Mouse (Mus musculus) embryonic facial prominence, embryonic 14.5 days (tissue): ENCODE measurements around the gene Fam166a. TPM values are rescaled to one million over a fixed set of nuclear protein-coding genes. Genes with fewer than 3 reads are reported as not detected.

Experiments used
- ATAC-seq: fragments of 200-750 bp; cut with Nextera tagmentation; 2 replicates; pipeline ENCODE4 v1.8.0; 2017; ENCODE audit warnings: low read depth, moderate number of reproducible peaks, moderate TSS enrichment
- DNase-seq: peaks from one replicate; pipeline ENCODE4 v3.0.0-alpha.2; 2015; ENCODE audit warnings: low spot score
- H3K27ac ChIP-seq: fragments of 300-500 bp; sonication (generic); replicated peaks from 2 replicates; pipeline ENCODE4 v1.5.1; 2014; ENCODE audit warnings: low read depth, mild to moderate bottlenecking, low read length, moderate library complexity
- H3K27me3 ChIP-seq: fragments of 300-500 bp; sonication (generic); replicated peaks from 2 replicates; pipeline ENCODE4 v1.6.1; 2014; ENCODE audit warnings: low read length; ENCODE audit not compliant: control insufficient read depth, insufficient read depth
- H3K36me3 ChIP-seq: fragments of 300-500 bp; sonication (generic); 2 replicates; pipeline ENCODE4 v1.6.1; 2014; ENCODE audit warnings: low read length, mixed read lengths; ENCODE audit not compliant: control insufficient read depth, insufficient read depth
- H3K4me1 ChIP-seq: fragments of 300-500 bp; sonication (generic); 2 replicates; pipeline ENCODE4 v1.6.1; 2014; ENCODE audit warnings: antibody characterized with exemption, low read length; ENCODE audit not compliant: control insufficient read depth, insufficient read depth
- H3K4me2 ChIP-seq: fragments of 300-500 bp; sonication (generic); 2 replicates; pipeline ENCODE4 v1.6.1; 2014; ENCODE audit warnings: low read depth, mild to moderate bottlenecking, low read length, moderate library complexity, mixed read lengths
- H3K4me3 ChIP-seq: fragments of 300-500 bp; sonication (generic); 2 replicates; pipeline ENCODE4 v1.5.1; 2014; ENCODE audit warnings: low read depth, mild to moderate bottlenecking, low read length
- H3K9ac ChIP-seq: fragments of 300-500 bp; sonication (generic); 2 replicates; pipeline ENCODE4 v1.6.1; 2014; ENCODE audit warnings: low read depth, mild to moderate bottlenecking, low read length, moderate library complexity, mixed read lengths
- H3K9me3 ChIP-seq: fragments of 300-500 bp; sonication (generic); 2 replicates; pipeline ENCODE4 v1.6.1; 2016; ENCODE audit warnings: low read length; ENCODE audit not compliant: control insufficient read depth
- WGBS: fragments of 180-500 bp; shearing (Covaris S2); extraction: QIAGEN DNeasy Blood & Tissue Kit; methylation state at CpG from one replicate; pipeline ENCODE4 v1.1.7; 2014; 5-methylcytosine and 5-hydroxymethylcytosine counted together
- polyA plus RNA-seq: library from polyadenylated mRNA; unstranded; fragments of >200 nt; fragmentation: Nextera tagmentation; extraction: Ambion mirVana; gene quantifications from 2 replicates; pipeline ENCODE4 v1.2.1, GENCODE M21; 2014

Fam166a gene
- polyA plus RNA-seq, 1 experiment from 2014 or later: not detected

- Histone ChIP-seq H3K36me3 (no peaks in the 10 kb centered on the region), H3K27me3 (peaks cover 67% of the 10 kb centered on the region), H3K9ac (peak overlapping the region; percentile 56), H3K4me2 (peak overlapping the region; percentile 85), H3K9me3 (no peaks in the 10 kb centered on the region), H3K27ac (peak overlapping the region; percentile 75), H3K4me3 (peak overlapping the region; percentile 57), H3K4me1 (peaks cover 22% of the 10 kb centered on the region)
- under 1% methylated on average over 17 of the region's 17 CpGs for WGBS
- ATAC-seq (no peak), DNase-seq (no peak)
These were observed 36.6 kb upstream of the Fam166a start for GRCm38 (mm10) chr2:25181891-25182397.

DNA sequence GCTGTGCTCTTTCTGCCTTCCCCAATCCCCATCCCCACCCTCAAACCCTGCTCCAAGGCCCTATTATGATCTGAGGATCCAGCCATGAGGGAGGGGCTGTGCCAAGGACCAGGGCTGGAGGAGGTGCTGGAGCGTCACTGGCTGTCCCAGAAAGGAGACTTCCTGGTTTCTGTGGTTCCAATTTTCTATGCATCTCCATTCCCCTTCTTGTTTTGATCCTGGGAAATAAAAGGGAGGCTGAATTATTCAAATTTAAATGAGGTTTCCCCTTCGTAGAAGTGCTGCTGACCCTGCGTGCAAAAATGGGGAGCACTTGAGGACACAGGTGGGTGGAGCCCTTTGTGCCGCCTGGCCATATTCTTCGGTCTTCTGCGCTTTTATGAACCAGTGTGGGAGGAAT lies 35.9 kb upstream of the Fam166a start:
- ATAC-seq: no peak
- 0 out of 2 replicates have a peak overlapping the region, but pooled peaks have one; percentile 35 for H3K9ac ChIP-seq
- peak overlapping the region; percentile 85 for H3K4me2 ChIP-seq
- H3K27me3 ChIP-seq: peaks cover 66% of the 10 kb centered on the region
- H3K4me1 ChIP-seq: peaks cover 15% of the 10 kb centered on the region; the same call in 1 of the 2 replicates
- no peaks in the 10 kb centered on the region for H3K36me3 ChIP-seq
- WGBS: 28% methylated on average over 6 of the region's 6 CpGs
- H3K4me3 ChIP-seq: peak overlapping the region; percentile 57
- no peak for DNase-seq
- H3K9me3 ChIP-seq: no peaks in the 10 kb centered on the region
- H3K27ac ChIP-seq: no peak overlapping the region

DNA sequence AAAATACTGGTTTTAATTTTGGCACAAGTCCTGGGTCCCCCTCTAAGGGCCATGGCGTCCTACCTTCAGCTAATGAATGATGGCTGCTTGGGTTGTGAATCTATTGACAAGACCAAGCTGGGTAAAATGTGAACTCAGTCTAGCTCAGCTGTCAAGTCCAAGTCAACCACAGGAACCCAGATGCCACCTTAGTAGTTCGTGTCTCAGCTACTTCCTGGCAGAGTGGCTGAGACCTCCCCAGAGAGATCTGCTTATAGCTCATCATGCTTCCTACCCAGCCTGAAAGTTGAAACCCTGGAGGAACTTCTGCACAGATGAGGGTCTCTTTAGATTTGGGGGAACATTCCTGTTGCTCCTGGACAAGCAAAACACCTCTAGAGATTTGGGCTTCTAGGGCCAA lies 35.2 kb upstream of the Fam166a start:
- Histone ChIP-seq H3K4me1 (0 out of 2 replicates have a peak, but pooled peaks cover 8% of the 10 kb centered on the region), H3K27me3 (peaks cover 60% of the 10 kb centered on the region), H3K27ac (no peak overlapping the region), H3K9me3 (no peaks in the 10 kb centered on the region), H3K9ac (no peak overlapping the region), H3K4me2 (peak overlapping the region; percentile 85; the same call in 1 of the 2 replicates), H3K36me3 (no peaks in the 10 kb centered on the region), H3K4me3 (peak overlapping the region; percentile 57; the same call in 1 of the 2 replicates)
- DNase-seq: no peak
- no peak for ATAC-seq
- 56% methylated on average over 2 of the region's 2 CpGs for WGBS

GRCm38 (mm10) chr2:25184496-25184895 lies 34.0 kb upstream of the Fam166a start:
- no peaks in the 10 kb centered on the region for H3K36me3 ChIP-seq
- no peak overlapping the region for H3K4me2 ChIP-seq
- ATAC-seq: no peak
- WGBS: 96% methylated on average over 7 of the region's 7 CpGs
- DNase-seq: no peak
- no peak overlapping the region for H3K9ac ChIP-seq
- H3K9me3 ChIP-seq: no peaks in the 10 kb centered on the region
- H3K4me3 ChIP-seq: no peak overlapping the region
- no peak overlapping the region for H3K27ac ChIP-seq
- H3K4me1 ChIP-seq: 0 out of 2 replicates have a peak, but pooled peaks cover 7% of the 10 kb centered on the region
- H3K27me3 ChIP-seq: peaks cover 54% of the 10 kb centered on the region

DNA sequence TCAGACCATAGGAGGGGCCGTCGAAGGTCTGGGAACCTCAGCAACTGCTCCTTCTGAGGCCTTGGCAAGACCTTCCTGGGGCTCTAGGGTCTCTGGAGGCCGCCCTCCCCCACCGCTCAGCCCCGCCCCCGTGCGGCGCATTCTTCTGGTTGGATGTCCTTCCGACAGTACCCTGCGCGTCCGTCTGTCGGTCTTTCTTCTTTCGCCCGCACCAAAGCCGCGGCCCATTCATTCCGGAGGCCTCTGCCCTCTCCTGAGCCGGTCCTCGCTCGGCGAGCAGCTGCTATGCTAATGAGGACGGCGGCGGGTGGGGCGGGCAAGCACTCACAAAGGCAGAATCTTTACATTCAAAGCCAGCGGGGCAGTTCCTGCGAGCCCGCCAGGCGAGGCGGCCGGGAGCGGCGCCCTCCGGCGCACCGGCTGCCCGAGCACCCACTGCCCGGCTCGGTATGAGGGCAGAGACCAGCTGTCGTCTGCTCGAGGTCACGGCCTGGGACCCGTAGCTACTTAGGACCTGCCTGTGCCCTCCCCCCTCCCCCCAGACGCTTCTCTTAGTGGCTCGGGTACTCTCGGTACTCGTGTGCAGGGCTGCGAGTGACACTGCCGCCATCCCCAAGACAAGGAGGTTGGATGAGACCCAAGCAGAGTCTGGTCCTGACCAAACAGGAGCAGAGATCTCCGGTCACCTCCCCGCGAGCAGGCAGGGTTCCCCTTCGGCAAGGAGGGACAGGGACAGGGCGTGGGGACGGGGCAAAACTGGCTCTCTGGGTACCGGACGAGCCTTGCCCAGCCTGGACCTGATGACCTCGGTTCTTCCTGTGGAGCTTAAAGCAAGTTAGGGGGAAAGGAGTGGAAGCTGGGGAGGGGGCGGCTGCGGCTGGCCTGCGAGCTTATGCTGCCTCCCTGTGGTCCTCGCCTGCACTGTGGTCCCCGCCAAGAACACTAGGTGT lies 32.6 kb upstream of the Fam166a start:
- Histone ChIP-seq H3K36me3 (no peaks in the 10 kb centered on the region), H3K27ac (peak overlapping the region; percentile 40), H3K27me3 (peaks cover 40% of the 10 kb centered on the region), H3K9ac (peak overlapping the region; percentile 71), H3K9me3 (no peaks in the 10 kb centered on the region), H3K4me1 (0 out of 2 replicates have a peak, but pooled peaks cover 7% of the 10 kb centered on the region), H3K4me3 (peak overlapping the region; percentile 52), H3K4me2 (peak overlapping the region; percentile 94)
- ATAC-seq: peak; percentile 75
- WGBS: 0% methylated on average over 39 of the region's 64 CpGs
- DNase-seq: peak; percentile 84

- Histone ChIP-seq H3K36me3 (no peaks in the 10 kb centered on the region), H3K9me3 (no peaks in the 10 kb centered on the region), H3K9ac (peak overlapping the region; percentile 71; the same call in 1 of the 2 replicates), H3K4me3 (peak overlapping the region; percentile 52; the same call in 1 of the 2 replicates), H3K4me1 (0 out of 2 replicates have a peak, but pooled peaks cover 7% of the 10 kb centered on the region), H3K27ac (no peak overlapping the region), H3K4me2 (peak overlapping the region; percentile 94), H3K27me3 (peaks cover 34% of the 10 kb centered on the region)
- no peak for DNase-seq
- no peak for ATAC-seq
- 29% methylated on average over 5 of the region's 5 CpGs for WGBS
These were observed 32.0 kb upstream of the Fam166a start for GRCm38 (mm10) chr2:25186575-25186930.

DNA sequence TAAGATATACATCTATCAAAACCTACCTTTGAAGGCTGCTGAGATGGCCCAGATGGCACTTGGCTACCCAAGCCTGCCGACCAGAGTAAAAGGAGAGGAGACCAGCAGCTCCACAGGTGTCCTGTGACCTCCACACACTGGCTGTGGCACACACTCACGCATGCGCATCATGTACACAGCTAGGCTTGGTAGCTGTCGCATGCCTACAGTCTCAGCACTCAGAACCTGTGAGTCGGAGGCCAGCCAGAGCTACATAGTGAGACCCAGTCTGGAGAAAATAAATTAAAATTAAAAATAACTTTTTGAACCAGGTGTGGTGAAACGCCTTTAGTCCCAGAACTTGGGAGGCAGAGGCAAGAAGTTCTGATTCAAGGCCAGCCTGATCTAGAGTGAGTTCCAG lies 30.7 kb upstream of the Fam166a start:
- H3K4me1 ChIP-seq: 0 out of 2 replicates have a peak, but pooled peaks cover 7% of the 10 kb centered on the region
- DNase-seq (no peak), ATAC-seq (no peak)
- H3K27me3 ChIP-seq: peaks cover 23% of the 10 kb centered on the region
- no peaks in the 10 kb centered on the region for H3K9me3 ChIP-seq
- 83% methylated on average over 6 of the region's 6 CpGs for WGBS
- H3K27ac ChIP-seq: no peak overlapping the region
- H3K36me3 ChIP-seq: no peaks in the 10 kb centered on the region
- no peak overlapping the region for H3K4me2 ChIP-seq
- no peak overlapping the region for H3K9ac ChIP-seq
- no peak overlapping the region for H3K4me3 ChIP-seq

- ATAC-seq: peak; percentile 83
- Histone ChIP-seq H3K27ac (no peak overlapping the region), H3K9ac (no peak overlapping the region), H3K36me3 (peaks cover 4% of the 10 kb centered on the region; the same call in 1 of the 2 replicates), H3K4me3 (no peak overlapping the region), H3K27me3 (peaks cover 28% of the 10 kb centered on the region), H3K9me3 (no peaks in the 10 kb centered on the region), H3K4me1 (no peaks in the 10 kb centered on the region; the same call in 1 of the 2 replicates), H3K4me2 (peak overlapping the region; percentile 21; the same call in 1 of the 2 replicates)
- peak; percentile 90 for DNase-seq
- 0% methylated on average over 6 of the region's 6 CpGs for WGBS
These were observed 25.2 kb upstream of the Fam166a start for GRCm38 (mm10) chr2:25193330-25193770.
